Mouse (Mus musculus) CH12.LX (cell line): ENCODE measurements around the gene Naip1.
"Not testable (repeated sequence)": the region's sequence is repeated elsewhere in the genome, so short reads cannot be mapped to it uniquely, and the experiment has no call there.

Experiments used
- CHD2 ChIP-seq: IDR thresholded peaks from 2 replicates; pipeline ENCODE4 v1.6.1; 2011; ENCODE audit warnings: low read length, improper control_type of control experiment
- E2F4 ChIP-seq: IDR thresholded peaks from 2 replicates; pipeline ENCODE4 v1.6.1; 2011; ENCODE audit warnings: low read depth, low read length, improper control_type of control experiment; ENCODE audit not compliant: insufficient replicate concordance
- MYC ChIP-seq: IDR thresholded peaks from 2 replicates; pipeline ENCODE4 v1.6.1; 2011; ENCODE audit warnings: low read depth, mild to moderate bottlenecking, improper control_type of control experiment, low read length

GRCm38 (mm10) chr13:100494370-100494769 is 41.7 kb upstream of the Naip1 start:
- TF ChIP-seq E2F4, CHD2, MYC: not testable (repeated sequence)
